Mouse (Mus musculus) cortical plate, adult 2 months (tissue): ENCODE measurements at regions not wholly inside any gene's neighbourhood (a gene's known extent, or its start where the extent isn't known, plus 50 kb on each side); places are given as distances from the start of the nearest gene placed in this dataset.

Experiments used
- CTCF ChIP-seq: fragments of 200-500 bp; IDR thresholded peaks from 2 replicates; pipeline ENCODE4 v1.5.1; 2011; ENCODE audit warnings: mild to moderate bottlenecking, control low read depth, low read length; ENCODE audit not compliant: insufficient read depth; ENCODE audit errors: extremely low read depth
- POLR2A ChIP-seq: fragments of 200-500 bp; IDR thresholded peaks from 2 replicates; pipeline ENCODE4 v1.6.1; 2011; ENCODE audit warnings: mild to moderate bottlenecking, low read length, control low read depth; ENCODE audit not compliant: insufficient read depth; ENCODE audit errors: extremely low read depth

GRCm38 (mm10) chr7:93007721-93008120 lies 71.9 kb upstream of the Fam181b start:
- no peak for TF ChIP-seq CTCF
- TF ChIP-seq POLR2A: no peak
